Mouse (Mus musculus): Measurements from ENCODE around the gene Rrbp1.

DNA sequence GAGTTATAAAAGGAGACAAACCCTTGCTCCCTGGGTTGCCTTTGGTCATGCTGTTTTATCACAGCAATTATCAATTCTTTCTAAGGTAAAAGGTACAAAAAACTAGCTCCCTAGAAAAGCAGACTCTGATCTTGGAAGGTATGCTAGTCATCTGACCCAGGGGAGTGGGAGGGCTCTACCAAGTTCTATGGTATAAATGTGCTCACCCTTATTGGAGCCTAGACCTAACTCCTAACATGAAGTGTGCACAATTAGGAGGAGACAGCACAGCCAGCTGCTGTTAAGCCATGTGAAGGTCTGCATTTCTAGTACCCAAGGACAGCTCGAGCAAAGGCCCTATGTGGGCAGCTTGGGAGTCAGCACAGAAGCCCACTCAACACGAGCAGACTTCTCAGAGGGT is 39.2 kb downstream of the Rrbp1 start:
- TF ChIP-seq CTCF (IDR thresholded peaks at IDR 0.05): no peak
- TF ChIP-seq EP300 (IDR thresholded peaks at IDR 0.05): no peak
